Mouse (Mus musculus) liver, adult 2 months (tissue): Measurements from ENCODE around the gene Got1.

Experiments
- CTCF ChIP-seq: fragments of 200-500 bp; IDR thresholded peaks from 2 replicates; pipeline ENCODE4 v1.5.1; 2011; ENCODE audit warnings: low read depth, low read length, control low read depth
- POLR2A ChIP-seq: fragments of 200-500 bp; IDR thresholded peaks from 2 replicates; pipeline ENCODE4 v1.6.1; 2011; ENCODE audit warnings: low read length, control low read depth; ENCODE audit not compliant: insufficient read depth; ENCODE audit errors: extremely low read depth

GRCm38 (mm10) chr19:43480512-43480911 is 43.9 kb downstream of the Got1 start:
- TF ChIP-seq POLR2A, result no peak
- TF ChIP-seq CTCF, result no peak
